8 mouse cellular contexts compared by ENCODE assay signal in the genomic region with DNA sequence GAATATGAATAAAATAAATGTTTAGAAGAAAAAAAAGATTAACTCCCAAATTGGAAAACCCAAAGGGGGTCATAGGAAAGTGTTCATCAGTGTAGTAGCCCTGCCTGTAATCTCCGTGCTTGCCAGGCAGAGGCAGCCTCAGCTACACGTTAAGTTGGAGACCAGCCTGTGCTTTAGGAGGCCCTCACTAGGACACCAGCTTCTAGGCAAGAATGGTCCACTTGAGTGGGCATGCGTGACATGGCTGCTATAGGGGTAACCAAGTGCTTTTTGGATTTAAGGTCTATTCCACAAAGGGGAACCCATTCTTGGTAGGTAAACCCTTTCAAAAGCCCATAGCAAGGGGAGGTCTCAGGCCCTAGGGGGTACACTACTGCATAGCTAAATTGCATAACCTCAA. TPM values are rescaled to one million over a fixed set of nuclear protein-coding genes. Genes with fewer than 3 reads are reported as not detected.
DNase-seq lines count a peak whose midpoint lies in the region; ATAC-seq and TF ChIP-seq lines count a peak whose summit lies in the region.

No protein-coding gene starts in this region.

- peak; percentile 29; the same call in 1 of the 2 replicates for TF ChIP-seq CTCF in lung, embryonic 14.5 days (IDR thresholded peaks at IDR 0.05; ENCODE audit: low read depth)
- TF ChIP-seq CTCF in intestine, postnatal 0 days (IDR thresholded peaks at IDR 0.05; ENCODE audit: low read depth) = no peak

- H3K4me3 ChIP-seq in lung, embryonic 14.5 days (ENCODE audit: low read depth, low read length) = peak overlapping the region; percentile 70
- H3K4me3 ChIP-seq in embryonic facial prominence, embryonic 10.5 days = peak overlapping the region; percentile 93
- H3K4me3 ChIP-seq in intestine, postnatal 0 days (ENCODE audit: low read depth, low read length) = no peak overlapping the region
- peak overlapping the region; percentile 11 for H3K4me3 ChIP-seq in neural tube, embryonic 12.5 days

- H3K9me3 ChIP-seq in lung, embryonic 14.5 days (ENCODE audit: low read depth, low read length) = no peaks in the 10 kb centered on the region
- H3K9me3 ChIP-seq in embryonic facial prominence, embryonic 10.5 days = no peaks in the 10 kb centered on the region
- no peaks in the 10 kb centered on the region for H3K9me3 ChIP-seq in intestine, postnatal 0 days (ENCODE audit: control insufficient read depth)
- no peaks in the 10 kb centered on the region for H3K9me3 ChIP-seq in neural tube, embryonic 12.5 days

- H3K36me3 ChIP-seq in lung, embryonic 14.5 days (ENCODE audit: insufficient read depth) = peaks cover 37% of the 10 kb centered on the region
- peaks cover 55% of the 10 kb centered on the region for H3K36me3 ChIP-seq in embryonic facial prominence, embryonic 10.5 days (replicated peaks)
- H3K36me3 ChIP-seq in intestine, postnatal 0 days (ENCODE audit: control insufficient read depth, insufficient read depth) = no peaks in the 10 kb centered on the region; the same call in 1 of the 2 replicates
- H3K36me3 ChIP-seq in neural tube, embryonic 12.5 days = peaks cover 19% of the 10 kb centered on the region; the same call in 1 of the 2 replicates

- ATAC-seq in lung, embryonic 14.5 days (ENCODE audit: insufficient read depth) = no peak
- no peak for ATAC-seq in intestine, postnatal 0 days
- ATAC-seq in neural tube, embryonic 12.5 days (ENCODE audit: low FRiP score, low read depth) = no peak
- no peak for ATAC-seq in activated CD4-positive, CD25-positive, alpha-beta regulatory T cell, adult 4 months

- H3K27ac ChIP-seq in lung, embryonic 14.5 days (ENCODE audit: low read depth) = no peak overlapping the region
- H3K27ac ChIP-seq in embryonic facial prominence, embryonic 10.5 days (replicated peaks) = peak overlapping the region; percentile 99; the same call in 1 of the 2 replicates
- no peak overlapping the region for H3K27ac ChIP-seq in intestine, postnatal 0 days (ENCODE audit: low read depth, low read length)
- no peak overlapping the region for H3K27ac ChIP-seq in neural tube, embryonic 12.5 days

- 19% methylated on average over 3 of the region's 3 CpGs for WGBS in lung, embryonic 14.5 days
- 36% methylated on average over 3 of the region's 3 CpGs for WGBS in embryonic facial prominence, embryonic 10.5 days
- WGBS in intestine, postnatal 0 days = 20% methylated on average over 3 of the region's 3 CpGs
- WGBS in neural tube, embryonic 12.5 days = 24% methylated on average over 3 of the region's 3 CpGs

- H3K9ac ChIP-seq in lung, embryonic 14.5 days = peak overlapping the region; percentile 84
- no peak overlapping the region for H3K9ac ChIP-seq in intestine, postnatal 0 days (ENCODE audit: low read depth, low read length)
- H3K9ac ChIP-seq in neural tube, embryonic 12.5 days = no peak overlapping the region

- no peaks in the 10 kb centered on the region for H3K27me3 ChIP-seq in lung, embryonic 14.5 days (ENCODE audit: insufficient read depth, low read length)
- no peaks in the 10 kb centered on the region for H3K27me3 ChIP-seq in embryonic facial prominence, embryonic 10.5 days (replicated peaks; ENCODE audit: low read depth, poor library complexity, severe bottlenecking)
- no peaks in the 10 kb centered on the region for H3K27me3 ChIP-seq in intestine, postnatal 0 days (replicated peaks; ENCODE audit: control insufficient read depth, insufficient read depth, low read length)
- H3K27me3 ChIP-seq in neural tube, embryonic 12.5 days (replicated peaks) = no peaks in the 10 kb centered on the region

- peak; percentile 41 for DNase-seq in lung, embryonic 14.5 days
- no peak for DNase-seq in lung, postnatal 10 days
- DNase-seq in embryonic facial prominence, embryonic 10.5 days (ENCODE audit: low spot score) = peak; percentile 26
- DNase-seq in adipocyte (ENCODE audit: low spot score) = no peak
- no peak for DNase-seq in frontal cortex, adult 2 months (ENCODE audit: extremely low spot score in 1 of 2, low spot score in 1 of 2)

- 0 out of 2 replicates have a peak, but pooled peaks cover 2% of the 10 kb centered on the region for H3K4me1 ChIP-seq in lung, embryonic 14.5 days (ENCODE audit: insufficient read depth)
- peaks cover 29% of the 10 kb centered on the region for H3K4me1 ChIP-seq in embryonic facial prominence, embryonic 10.5 days
- H3K4me1 ChIP-seq in intestine, postnatal 0 days (replicated peaks; ENCODE audit: control insufficient read depth, insufficient read depth, low read length) = no peaks in the 10 kb centered on the region
- H3K4me1 ChIP-seq in neural tube, embryonic 12.5 days = peaks cover 10% of the 10 kb centered on the region

- peak overlapping the region; percentile 81 for H3K4me2 ChIP-seq in lung, embryonic 14.5 days
- H3K4me2 ChIP-seq in intestine, postnatal 0 days (replicated peaks; ENCODE audit: low read depth) = peak overlapping the region; percentile 84; the same call in 1 of the 2 replicates
- peak overlapping the region; percentile 71 for H3K4me2 ChIP-seq in neural tube, embryonic 12.5 days (replicated peaks)

RNA-seq across cellular contexts. Expression of gene Wdhd1, which starts 1.2 kb away (rescaled TPM):
- 44.2 and 46.8 TPM in 2 replicates for polyA plus RNA-seq in lung, embryonic 14.5 days (2014; fragmentation: Nextera tagmentation; extraction: Ambion mirVana)
- 61.3 and 61.5 TPM in 2 replicates for polyA plus RNA-seq in embryonic facial prominence, embryonic 10.5 days (2016; fragmentation: Nextera tagmentation; extraction: Ambion mirVana)
- polyA plus RNA-seq in intestine, postnatal 0 days (2015; fragmentation: Nextera tagmentation; extraction: Ambion mirVana) = 4.5 and 4.6 TPM in 2 replicates
- 30.4 and 31.3 TPM in 2 replicates for polyA plus RNA-seq in neural tube, embryonic 12.5 days (2016; fragmentation: Nextera tagmentation; extraction: Ambion mirVana)
- polyA plus RNA-seq in activated CD4-positive, CD25-positive, alpha-beta regulatory T cell, adult 4 months (2017; shearing (Covaris generic)) = 10 to 100 TPM; 18.2 to 18.7 TPM
- 5.6 and 6.6 TPM in 2 replicates for polyA plus RNA-seq in frontal cortex, adult 2 months (2012; rRNA removed)

RNA-seq across cellular contexts. Expression of gene Socs4, which starts 1.3 kb away (rescaled TPM):
- polyA plus RNA-seq in lung, embryonic 14.5 days (2014; fragmentation: Nextera tagmentation; extraction: Ambion mirVana) = 4.1 and 4.3 TPM in 2 replicates
- 4.2 and 5.6 TPM in 2 replicates for polyA plus RNA-seq in embryonic facial prominence, embryonic 10.5 days (2016; fragmentation: Nextera tagmentation; extraction: Ambion mirVana)
- polyA plus RNA-seq in intestine, postnatal 0 days (2015; fragmentation: Nextera tagmentation; extraction: Ambion mirVana) = 4.3 and 5.3 TPM in 2 replicates
- polyA plus RNA-seq in neural tube, embryonic 12.5 days (2016; fragmentation: Nextera tagmentation; extraction: Ambion mirVana) = 5.2 and 6.0 TPM in 2 replicates
- 1 to 10 TPM; 4.4 to 6.2 TPM for polyA plus RNA-seq in activated CD4-positive, CD25-positive, alpha-beta regulatory T cell, adult 4 months (2017; shearing (Covaris generic))
- polyA plus RNA-seq in frontal cortex, adult 2 months (2012; rRNA removed) = 5.6 and 5.9 TPM in 2 replicates

RNA-seq across cellular contexts. Expression of gene Mapk1ip1l, which starts 22.6 kb away (rescaled TPM):
- polyA plus RNA-seq in lung, embryonic 14.5 days (2014; fragmentation: Nextera tagmentation; extraction: Ambion mirVana) = 97.1 and 101 TPM in 2 replicates
- 135 and 137 TPM in 2 replicates for polyA plus RNA-seq in embryonic facial prominence, embryonic 10.5 days (2016; fragmentation: Nextera tagmentation; extraction: Ambion mirVana)
- 30.8 and 31.2 TPM in 2 replicates for polyA plus RNA-seq in intestine, postnatal 0 days (2015; fragmentation: Nextera tagmentation; extraction: Ambion mirVana)
- polyA plus RNA-seq in neural tube, embryonic 12.5 days (2016; fragmentation: Nextera tagmentation; extraction: Ambion mirVana) = 72.3 and 74.9 TPM in 2 replicates
- polyA plus RNA-seq in activated CD4-positive, CD25-positive, alpha-beta regulatory T cell, adult 4 months (2017; shearing (Covaris generic)) = 10 to 100 TPM; 50.1 to 56.1 TPM
- 28.1 and 29.9 TPM in 2 replicates for polyA plus RNA-seq in frontal cortex, adult 2 months (2012; rRNA removed)

Comparison
In these comparisons a context has a peak if more than half of its experiments do, and no peak if none do; other contexts are left out.
1. DNase-seq: peak in lung, embryonic 14.5 days (single experiment) and embryonic facial prominence, embryonic 10.5 days (single experiment); none in lung, postnatal 10 days (single experiment), adipocyte (single experiment) and frontal cortex, adult 2 months (0 of 2).
2. Peak in every context shown above with its lines, with median percentiles within 50 percentile points of each other: H3K4me2 ChIP-seq.